Mouse (Mus musculus) cortical plate, adult 2 months (tissue): ENCODE measurements at regions not wholly inside any gene's neighbourhood (a gene's known extent, or its start where the extent isn't known, plus 50 kb on each side); places are given as distances from the start of the nearest gene placed in this dataset.
"Not testable (repeated sequence)": the region's sequence is repeated elsewhere in the genome, so short reads cannot be mapped to it uniquely, and the experiment has no call there.

Source experiments
- H3K27ac ChIP-seq: fragments of 200-500 bp; 2 replicates; pipeline ENCODE4 v1.5.1; 2012; ENCODE audit warnings: low read length, control low read depth, inconsistent platforms; ENCODE audit not compliant: insufficient read depth
- H3K4me1 ChIP-seq: fragments of 200-500 bp; 2 replicates; pipeline ENCODE4 v1.6.1; 2011; ENCODE audit warnings: low read length; ENCODE audit not compliant: control insufficient read depth, insufficient read depth
- H3K4me3 ChIP-seq: fragments of 200-500 bp; 2 replicates; pipeline ENCODE4 v1.5.1; 2011; ENCODE audit warnings: mild to moderate bottlenecking, low read length, control low read depth; ENCODE audit not compliant: insufficient read depth
- CTCF ChIP-seq: fragments of 200-500 bp; IDR thresholded peaks from 2 replicates; pipeline ENCODE4 v1.5.1; 2011; ENCODE audit warnings: mild to moderate bottlenecking, control low read depth, low read length; ENCODE audit not compliant: insufficient read depth; ENCODE audit errors: extremely low read depth
- POLR2A ChIP-seq: fragments of 200-500 bp; IDR thresholded peaks from 2 replicates; pipeline ENCODE4 v1.6.1; 2011; ENCODE audit warnings: mild to moderate bottlenecking, low read length, control low read depth; ENCODE audit not compliant: insufficient read depth; ENCODE audit errors: extremely low read depth

DNA sequence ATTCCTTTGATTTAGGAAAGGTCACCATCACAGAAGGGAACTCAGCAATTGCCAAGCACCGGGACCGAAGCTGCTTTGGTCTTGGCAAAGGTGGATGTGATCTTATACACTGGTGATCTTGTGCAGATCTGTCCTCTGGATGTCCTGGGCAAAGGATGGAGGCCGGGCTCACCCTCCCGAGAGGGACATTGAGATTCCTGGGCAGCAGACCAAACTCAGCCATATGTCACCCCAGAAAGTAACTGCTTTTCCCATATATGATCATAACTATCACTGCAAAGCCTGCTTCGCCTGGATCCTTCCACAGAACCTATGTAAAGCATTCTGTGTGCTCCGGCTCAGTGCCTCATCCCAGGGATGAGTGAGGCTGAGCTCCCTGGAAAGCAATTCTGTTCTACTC, 96.3 kb upstream of the Pou3f3 start:
- H3K4me3 ChIP-seq: no peak overlapping the region
- no peak for TF ChIP-seq CTCF
- TF ChIP-seq POLR2A: no peak
- H3K27ac ChIP-seq: no peak overlapping the region
- no peaks in the 10 kb centered on the region for H3K4me1 ChIP-seq

DNA sequence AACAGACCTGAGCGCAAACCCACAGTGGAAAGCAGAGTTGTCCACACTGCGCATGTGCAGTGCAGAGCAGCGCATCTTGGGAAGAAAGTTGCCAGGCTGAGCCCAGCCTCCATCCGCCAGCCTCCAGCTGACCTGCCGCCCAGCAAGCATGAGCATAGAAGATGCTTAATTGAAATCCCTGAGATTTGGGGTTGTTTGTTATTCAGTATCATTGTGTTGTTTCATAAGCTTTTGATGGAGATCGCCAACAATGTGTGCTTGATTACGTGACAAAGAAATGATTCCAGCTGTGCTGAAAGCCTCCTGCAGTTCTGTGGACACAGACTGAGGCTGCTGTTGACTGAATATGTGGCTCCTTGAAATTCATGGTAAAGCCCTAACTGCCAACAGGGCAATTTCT, 89.3 kb upstream of the Pou3f3 start:
- no peak for TF ChIP-seq POLR2A
- no peak for TF ChIP-seq CTCF
- Histone ChIP-seq H3K27ac (no peak overlapping the region), H3K4me3 (no peak overlapping the region), H3K4me1 (no peaks in the 10 kb centered on the region)

DNA sequence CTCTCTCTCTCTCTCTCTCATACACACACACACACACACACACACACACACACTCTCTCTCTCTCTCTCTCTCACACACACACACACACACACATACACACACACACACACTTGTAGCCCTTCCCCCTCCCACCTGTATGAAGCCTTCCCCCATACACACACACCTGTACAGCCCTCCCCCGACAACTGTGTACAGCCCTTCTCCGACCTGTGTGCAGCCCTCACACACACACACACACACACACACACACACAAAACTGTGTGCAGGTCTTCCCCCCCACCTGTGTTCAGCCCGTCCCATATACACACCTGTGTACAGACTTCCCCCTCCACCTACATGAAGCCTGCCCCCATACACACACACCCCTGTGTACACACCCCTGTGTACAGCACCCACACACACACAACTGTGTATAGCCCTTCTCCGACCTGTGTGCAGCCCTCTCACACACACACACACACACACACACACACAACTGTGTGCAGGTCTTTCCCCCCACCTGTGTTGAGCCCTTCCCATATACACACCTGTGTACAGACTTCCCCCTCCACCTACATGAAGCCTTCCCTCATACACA, 88.0 kb upstream of the Pou3f3 start:
- H3K4me1 ChIP-seq, H3K27ac ChIP-seq, H3K4me3 ChIP-seq: not testable (repeated sequence)

DNA sequence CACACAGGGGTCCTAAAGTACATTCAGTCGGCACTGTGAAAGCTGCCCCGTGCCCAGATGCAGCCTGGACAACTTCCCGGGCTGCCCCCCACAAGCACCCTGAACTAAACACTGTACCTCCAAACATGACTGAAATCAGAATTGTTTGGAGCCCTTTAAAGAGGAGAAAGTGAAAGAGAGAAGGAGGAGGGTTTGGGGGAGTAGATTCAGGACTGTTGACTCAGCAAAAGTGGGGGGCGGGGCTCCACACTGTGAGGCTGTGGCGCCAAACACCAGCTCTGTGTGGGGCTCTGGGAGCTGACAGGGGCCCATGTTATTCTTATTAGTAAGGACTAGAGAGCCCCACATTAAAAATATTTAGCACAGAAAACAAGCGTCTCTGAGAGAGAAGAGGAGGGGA, 71.8 kb upstream of the Pou3f3 start:
- TF ChIP-seq CTCF (no peak), POLR2A (no peak)
- Histone ChIP-seq H3K4me1 (no peaks in the 10 kb centered on the region), H3K4me3 (no peak overlapping the region), H3K27ac (no peak overlapping the region)

DNA sequence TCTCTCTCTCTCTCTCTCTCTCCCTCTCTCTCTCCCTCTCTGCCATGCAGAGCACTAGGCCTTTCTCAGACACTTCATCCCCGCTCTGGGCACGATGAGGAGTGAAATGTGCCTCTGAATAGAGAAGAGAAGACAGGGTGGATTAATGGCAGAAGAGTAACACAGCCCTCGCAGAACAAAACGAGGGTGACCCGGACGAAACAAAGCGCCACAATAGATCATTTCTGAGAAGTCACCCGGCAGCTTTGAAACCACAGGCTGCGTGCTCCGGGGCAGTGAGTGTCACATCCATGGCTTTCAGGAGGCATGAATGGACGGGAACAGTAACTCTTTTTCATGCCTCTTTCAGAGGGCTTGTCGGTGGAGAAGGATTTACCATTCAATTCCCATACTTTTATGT, 66.8 kb upstream of the Pou3f3 start:
- Histone ChIP-seq H3K27ac (no peak overlapping the region), H3K4me1 (no peaks in the 10 kb centered on the region), H3K4me3 (no peak overlapping the region)
- TF ChIP-seq CTCF (no peak), POLR2A (no peak)

DNA sequence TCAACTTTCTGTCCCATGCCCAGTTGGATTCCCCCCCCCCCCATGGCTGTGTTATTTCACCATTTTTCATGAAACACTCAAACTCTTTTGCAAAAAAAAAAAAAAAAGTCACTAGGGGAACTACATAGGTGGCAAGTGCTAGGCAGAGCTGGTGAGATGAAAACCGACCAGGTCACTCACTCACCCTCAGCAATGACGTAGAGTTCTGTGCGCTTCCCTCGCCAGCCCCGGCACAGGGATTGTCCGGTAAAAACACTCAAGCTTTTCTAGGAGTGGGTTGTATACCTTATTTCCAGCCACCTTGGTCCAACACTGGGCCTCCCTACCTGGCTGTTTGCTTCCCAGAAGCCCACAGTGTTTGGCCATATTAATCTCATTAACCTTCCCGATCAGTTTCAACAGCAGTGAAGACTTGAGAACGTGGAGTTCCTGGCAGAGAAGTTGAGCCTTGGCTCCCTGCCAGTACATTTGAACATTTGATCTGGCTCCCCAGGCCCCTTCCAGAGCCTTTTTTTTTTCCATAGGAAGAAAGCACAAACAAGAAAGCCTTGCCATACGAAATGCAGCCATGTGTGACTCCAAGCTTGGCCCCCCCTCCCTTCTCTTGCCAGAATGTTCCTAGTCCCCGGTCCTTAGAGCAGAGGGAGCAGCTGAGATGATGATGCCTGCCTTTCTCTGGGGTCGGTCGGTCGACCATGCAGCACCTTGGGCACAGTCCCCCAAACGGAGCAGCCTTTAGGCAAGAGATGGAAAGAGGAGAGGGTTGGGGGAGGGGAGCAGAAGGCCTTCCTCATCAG, 65.9 kb upstream of the Pou3f3 start:
- Histone ChIP-seq H3K4me3 (no peak overlapping the region), H3K27ac (no peak overlapping the region), H3K4me1 (no peaks in the 10 kb centered on the region)
- no peak for TF ChIP-seq POLR2A
- no peak for TF ChIP-seq CTCF

DNA sequence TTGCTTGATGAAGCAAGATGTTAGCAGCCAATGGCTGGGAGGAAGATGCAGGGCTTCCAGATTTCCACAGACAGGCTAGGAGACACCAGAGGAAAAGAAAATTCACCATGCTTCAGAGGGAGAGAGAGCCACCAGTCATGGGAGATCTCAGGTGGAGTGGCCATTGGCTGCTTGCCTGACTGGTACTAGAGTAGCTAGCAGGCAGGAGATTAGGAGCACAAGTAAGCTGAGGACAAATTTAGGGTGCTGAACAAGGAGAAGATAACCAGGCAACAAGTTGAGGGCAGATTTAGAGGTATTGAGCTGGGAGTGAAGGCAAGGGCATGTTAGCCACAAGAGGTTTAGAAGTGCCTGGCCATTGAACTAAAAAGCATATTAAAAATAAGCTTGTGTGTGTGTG, 63.3 kb upstream of the Pou3f3 start:
- no peak overlapping the region for H3K4me3 ChIP-seq
- TF ChIP-seq CTCF: no peak
- no peak for TF ChIP-seq POLR2A
- H3K27ac ChIP-seq: no peak overlapping the region
- H3K4me1 ChIP-seq: no peaks in the 10 kb centered on the region

DNA sequence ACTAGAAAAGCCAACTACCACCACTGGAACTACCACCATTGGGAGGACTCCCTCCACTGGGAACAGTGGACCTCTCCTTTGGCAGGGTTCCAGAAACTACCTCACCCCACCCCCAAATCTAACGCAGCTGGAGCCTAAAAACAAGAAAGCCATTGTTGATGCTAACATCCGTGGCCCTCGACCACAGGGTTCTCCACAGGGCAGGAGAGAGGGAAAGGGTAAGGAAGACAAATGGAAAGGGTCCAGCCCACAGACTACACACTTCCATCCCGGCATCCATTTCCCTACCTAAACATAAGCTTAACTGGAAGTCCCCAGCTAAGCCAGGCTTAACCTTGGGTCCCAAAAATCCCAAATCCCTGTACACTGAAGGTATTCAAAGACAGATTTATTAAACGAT, 59.0 kb upstream of the Pou3f3 start:
- Histone ChIP-seq H3K4me3 (no peak overlapping the region), H3K4me1 (no peaks in the 10 kb centered on the region), H3K27ac (no peak overlapping the region)
- TF ChIP-seq POLR2A: no peak
- TF ChIP-seq CTCF: no peak
